Mouse (Mus musculus) thymus, postnatal 36 days (tissue): ENCODE measurements around the gene Ankle1.
"Not testable (repeated sequence)": the region's sequence is repeated elsewhere in the genome, so short reads cannot be mapped to it uniquely, and the experiment has no call there.

Experiments used
- DNase-seq, 2 experiments: peaks; one replicate each; pipeline ENCODE4 v3.0.0; 2022; ENCODE audit warnings: mixed read lengths in 2 of 2

Gene Ankle1

DNA sequence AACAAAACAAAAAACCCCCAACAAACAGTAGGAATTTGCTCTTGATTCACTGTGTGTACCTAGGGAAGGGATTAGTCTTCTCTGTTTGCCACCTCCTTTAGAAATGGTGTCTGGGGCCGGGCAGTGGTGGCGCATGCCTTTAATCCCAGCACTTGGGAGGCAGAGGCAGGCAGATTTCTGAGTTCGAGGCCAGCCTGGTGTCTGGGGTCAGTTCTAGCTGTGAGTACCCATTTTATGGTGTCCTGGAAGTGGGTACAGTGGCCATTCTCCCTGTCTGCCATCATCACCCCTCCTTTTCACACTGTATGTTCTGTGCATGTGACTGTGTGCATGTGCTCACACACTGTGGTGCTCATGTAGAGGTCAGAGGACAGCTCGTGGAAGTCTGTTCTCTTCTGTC lies 2.4 kb downstream of the Ankle1 start:
- no peak for DNase-seq

DNA sequence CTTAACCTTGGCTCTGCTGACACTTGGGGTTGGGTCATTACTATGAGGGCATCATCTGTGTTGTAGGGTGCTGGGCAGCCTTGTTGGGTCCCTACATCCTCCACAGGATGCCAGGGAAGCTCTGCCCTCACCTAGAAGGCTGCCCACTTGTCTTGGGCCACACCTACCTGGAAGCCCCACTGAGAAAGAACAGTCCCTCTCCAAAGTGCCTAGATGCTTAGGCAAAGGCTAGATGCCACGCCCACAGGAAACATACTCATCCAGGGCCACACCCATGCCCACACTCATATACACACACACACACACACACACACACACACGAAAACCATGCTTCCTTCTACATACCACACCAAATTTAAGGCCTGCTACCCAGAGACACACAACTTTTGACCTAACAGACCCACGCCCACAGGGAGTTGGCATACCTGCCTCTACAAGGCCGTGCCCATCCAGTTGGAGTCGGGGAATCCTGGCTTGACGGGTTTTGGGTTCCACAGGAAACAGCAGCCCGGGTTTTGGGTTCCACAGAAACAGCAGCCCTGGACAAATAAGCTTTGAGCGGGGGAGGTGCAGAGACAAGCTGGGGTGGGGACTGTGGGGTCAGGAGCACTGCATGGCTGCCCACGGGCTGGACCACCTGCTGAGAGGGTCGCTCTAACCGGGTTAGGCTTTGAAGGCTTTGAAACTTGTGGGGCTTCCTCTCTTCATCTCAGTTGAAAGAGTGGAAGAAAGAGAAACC lies 5.9 kb downstream of the Ankle1 start:
- no peak for DNase-seq

DNA sequence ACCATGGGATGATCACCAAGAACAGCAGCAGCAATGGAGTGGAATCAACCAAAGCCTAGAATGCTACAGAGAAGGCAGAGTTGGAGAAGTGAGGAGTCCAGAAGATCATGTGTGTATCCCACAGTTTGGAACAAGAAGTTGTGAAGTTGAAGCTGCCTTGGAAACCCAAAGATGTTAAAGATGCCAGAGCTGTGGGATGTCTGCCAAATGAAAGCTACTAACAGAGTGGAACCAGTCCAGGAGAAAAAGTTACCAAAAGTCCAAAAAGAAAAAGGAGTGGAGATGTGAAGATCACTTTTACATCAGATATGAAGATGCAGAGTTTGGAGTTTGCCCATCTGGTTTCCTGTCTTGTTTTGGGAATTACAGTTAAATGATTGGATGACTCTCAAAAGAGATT lies 16.3 kb downstream of the Ankle1 start:
- no peak for DNase-seq

DNA sequence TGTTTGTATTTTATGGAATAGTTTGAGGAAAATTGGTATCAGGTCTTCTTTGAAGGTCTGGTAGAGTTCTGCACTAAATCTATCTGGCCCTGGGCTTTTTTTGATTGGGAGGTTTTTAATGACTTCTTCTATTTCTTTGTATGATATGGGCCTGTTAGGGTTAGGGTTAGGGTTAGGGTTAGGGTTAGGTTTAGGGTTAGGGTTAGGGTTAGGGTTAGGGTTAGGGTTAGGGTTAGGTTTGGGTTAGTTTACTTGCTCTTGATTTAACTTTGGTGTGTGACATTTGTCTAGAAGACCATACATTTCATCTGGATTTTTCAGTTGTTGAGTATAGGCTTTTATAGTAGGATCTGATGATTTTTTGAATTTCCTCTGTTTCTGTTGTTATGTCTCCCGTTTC lies 27.1 kb downstream of the Ankle1 start:
- DNase-seq = not testable (repeated sequence)

DNA sequence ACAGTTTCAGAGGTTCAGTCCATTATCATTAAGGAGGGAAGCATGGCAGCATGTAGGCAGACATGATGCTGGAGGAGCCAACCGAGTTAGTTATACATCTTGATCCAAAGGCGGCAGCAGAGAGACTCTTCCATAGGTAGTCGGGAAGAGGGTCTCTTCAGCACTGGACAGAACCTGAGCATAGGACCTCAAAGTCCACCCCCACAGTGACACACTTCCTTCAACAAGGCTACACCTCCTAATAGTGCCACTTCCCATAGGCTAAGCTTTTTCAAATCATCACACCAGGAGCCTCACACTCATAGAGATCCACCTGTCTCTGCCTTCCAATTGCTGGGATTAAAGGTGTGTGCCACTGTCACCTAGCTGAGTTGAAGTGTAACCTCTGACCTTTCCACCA lies 31.2 kb downstream of the Ankle1 start:
- DNase-seq = no peak

DNA sequence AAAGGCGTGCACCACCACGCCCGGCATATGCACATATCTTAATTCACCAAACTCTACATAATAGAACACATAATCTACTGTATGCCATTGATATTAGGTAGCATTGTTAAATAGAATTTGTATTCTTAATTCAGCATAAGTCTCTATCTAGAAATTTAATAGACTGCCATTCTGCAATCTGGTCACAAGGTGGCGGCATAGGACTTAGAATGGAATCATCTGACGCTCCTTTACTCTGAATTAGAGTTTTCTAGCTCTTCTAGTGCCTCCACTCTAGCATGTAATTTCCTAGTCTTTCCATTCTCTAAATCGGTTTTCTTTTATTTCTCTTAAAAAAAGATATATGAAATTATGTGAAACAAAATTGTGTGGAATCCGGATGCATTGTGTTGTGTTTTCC lies 35.6 kb downstream of the Ankle1 start:
- DNase-seq = no peak

DNA sequence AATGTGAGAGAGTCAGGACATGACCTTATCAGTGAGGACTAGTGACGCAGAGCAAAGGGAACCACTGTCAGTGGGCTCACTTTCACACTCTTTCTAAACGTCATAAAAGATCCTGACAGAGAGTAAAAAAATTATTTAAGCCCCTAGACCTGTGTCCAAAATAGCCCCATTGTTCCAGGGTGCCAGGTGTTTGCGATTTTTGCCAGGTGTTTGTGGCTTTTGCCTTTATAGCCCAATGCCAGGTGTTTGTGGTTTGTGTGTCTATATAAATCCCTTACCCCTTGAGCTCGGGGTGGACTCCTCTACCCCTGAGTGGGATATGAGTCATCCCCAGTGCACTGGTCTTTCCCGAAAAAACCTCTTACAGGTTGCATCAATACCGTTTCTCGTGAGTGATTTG lies 39.3 kb downstream of the Ankle1 start:
- DNase-seq = no peak

DNA sequence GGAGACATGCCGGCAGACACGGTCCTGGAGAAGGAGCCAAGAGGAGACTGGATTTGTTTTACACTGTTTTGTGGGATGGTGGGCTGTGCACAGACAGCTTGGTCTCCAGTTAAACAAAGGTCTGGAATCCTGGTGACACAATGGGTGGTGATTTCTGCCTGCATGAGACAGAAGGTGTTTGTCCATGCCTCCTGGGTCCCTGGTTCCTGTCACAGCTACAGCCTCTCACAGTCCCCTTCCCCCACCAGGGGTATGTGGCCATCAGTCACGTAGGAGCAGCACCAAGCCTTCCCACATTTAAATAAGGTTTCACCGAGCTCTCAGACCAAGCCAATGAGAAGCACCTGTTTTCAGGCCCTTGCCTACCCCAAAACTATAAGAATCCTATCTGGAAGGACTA lies 45.5 kb downstream of the Ankle1 start:
- no peak for DNase-seq

DNA sequence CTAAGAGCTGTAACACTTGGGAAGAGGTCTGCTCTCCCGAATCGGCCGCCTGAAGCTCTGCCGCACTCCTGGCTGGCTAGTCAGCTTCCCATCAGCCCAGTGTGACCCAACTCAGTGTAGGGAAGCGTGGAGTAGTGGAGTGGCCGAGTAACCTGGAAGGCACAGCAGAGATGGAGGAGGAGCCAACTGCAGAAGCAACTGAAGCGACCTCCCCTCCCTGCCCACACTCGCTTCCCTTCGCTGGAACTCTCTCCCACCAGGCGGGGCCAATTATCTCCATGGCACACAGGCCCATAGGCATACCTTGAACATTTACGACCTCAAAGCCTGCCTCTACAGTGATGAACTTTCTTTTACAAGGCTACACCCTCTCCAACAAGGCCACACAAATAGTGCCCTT lies 46.0 kb downstream of the Ankle1 start:
- no peak for DNase-seq

DNA sequence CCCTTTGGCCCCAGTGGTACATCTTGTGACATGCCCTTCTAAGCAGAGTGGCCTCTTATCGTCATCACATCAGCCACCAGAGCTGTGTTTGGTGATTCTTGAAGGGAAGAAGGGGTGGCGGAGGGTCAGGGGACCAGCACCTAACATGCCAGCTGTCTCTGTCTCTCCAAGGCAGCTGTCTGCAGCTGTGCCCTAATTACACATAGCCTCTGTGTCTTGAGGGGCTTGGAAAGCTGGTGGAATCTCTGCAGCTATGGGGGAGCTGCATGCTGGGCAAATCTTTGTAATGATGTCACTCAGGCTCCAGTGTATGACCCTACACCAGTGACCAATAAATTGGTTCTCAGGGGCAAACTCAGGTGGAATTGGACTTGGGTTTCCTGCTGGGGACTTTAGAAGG lies 46.9 kb downstream of the Ankle1 start:
- DNase-seq = no peak

DNA sequence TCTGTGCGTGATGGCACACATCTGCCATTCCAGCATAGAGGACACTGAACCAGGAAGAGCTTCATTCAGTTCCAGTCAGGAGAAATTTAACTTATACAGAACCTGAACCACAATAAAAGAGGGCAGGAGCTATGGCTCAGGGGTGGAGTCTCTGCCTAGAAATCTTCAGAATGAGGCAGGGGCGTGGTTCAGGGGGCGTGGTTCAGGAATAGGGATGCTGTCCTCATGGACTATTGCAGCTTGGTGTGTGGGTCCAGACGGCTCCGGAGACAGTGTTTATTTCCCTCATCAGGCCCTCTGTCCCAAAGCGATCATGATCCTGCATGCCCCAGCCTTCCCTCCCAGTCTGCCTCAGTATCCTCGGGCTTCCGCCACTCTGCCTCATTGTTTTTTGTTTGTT lies 48.9 kb downstream of the Ankle1 start:
- no peak for DNase-seq

DNA sequence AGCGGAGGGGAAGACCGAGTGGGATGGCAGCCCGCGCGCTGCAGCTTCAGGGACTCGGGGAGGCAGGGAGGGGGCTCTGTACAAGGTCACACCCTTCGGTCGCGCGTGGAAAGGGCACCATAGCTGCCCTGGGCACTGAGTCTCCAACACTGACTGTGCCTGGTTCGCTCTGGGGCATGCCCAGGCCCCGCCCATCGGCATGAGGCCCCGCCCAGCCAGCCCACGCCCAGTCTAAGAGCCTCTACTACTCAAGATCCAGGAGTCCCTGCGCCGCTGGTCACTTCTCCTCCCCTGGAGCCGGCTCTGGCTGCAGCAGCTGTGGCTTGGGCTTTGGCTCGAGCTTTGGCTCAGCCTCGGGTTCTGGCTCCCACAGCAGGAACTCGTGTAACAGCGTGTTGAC lies 51.1 kb downstream of the Ankle1 start:
- no peak for DNase-seq

DNA sequence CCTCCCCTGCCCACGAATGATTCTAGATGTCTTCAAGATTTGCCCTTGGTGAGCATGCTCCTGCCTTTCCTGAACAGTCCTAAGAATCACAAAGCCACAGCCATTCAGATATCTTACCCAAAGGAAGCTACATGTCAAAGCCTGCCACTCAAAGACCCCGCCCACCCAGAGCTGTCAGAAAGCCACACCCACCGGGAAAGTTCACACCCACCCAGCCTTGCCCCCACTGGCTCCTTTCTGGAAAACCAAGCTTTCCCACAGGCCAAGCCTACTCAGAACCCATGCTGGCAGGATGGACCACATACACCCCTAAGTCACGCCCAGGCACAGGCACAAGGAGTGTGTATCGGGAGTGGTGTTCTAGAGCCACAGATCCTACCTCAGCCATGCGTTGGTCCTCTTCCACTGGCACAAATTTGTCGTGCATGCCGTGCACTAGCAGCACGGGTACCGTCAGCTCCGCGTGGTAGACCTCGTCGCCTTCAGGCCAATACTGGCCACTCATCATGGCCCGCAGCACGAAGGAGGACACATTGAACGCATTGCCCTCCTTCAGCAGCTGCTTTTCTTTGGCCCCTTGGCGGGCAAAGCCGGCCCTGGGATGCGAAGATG lies 52.0 kb downstream of the Ankle1 start:
- no peak for DNase-seq
